Mouse (Mus musculus) forebrain, embryonic 13.5 days (tissue): ENCODE measurements around the gene Cse1l. TPM values are rescaled to one million over a fixed set of nuclear protein-coding genes. Genes with fewer than 3 reads are reported as not detected.

Experiments
- ATAC-seq: fragments of 200-750 bp; cut with Nextera tagmentation; 2 replicates; pipeline ENCODE4 v1.8.0; 2017
- H3K27ac ChIP-seq: fragments of 300-500 bp; sonication (generic); 2 replicates; pipeline ENCODE4 v1.5.1; 2015; ENCODE audit warnings: inconsistent platforms, mild to moderate bottlenecking, moderate library complexity
- H3K27me3 ChIP-seq: fragments of 300-500 bp; sonication (generic); 2 replicates; pipeline ENCODE4 v1.6.1; 2015; ENCODE audit warnings: mild to moderate bottlenecking, inconsistent platforms
- H3K36me3 ChIP-seq: fragments of 300-500 bp; sonication (generic); 2 replicates; pipeline ENCODE4 v1.6.1; 2015; ENCODE audit warnings: mild to moderate bottlenecking, inconsistent platforms; ENCODE audit not compliant: poor library complexity, severe bottlenecking
- H3K4me1 ChIP-seq: fragments of 300-500 bp; sonication (generic); 2 replicates; pipeline ENCODE4 v1.6.1; 2015; ENCODE audit warnings: inconsistent platforms
- H3K4me2 ChIP-seq: fragments of 300-500 bp; sonication (generic); 2 replicates; pipeline ENCODE4 v1.6.1; 2015; ENCODE audit warnings: inconsistent platforms, mild to moderate bottlenecking, moderate library complexity
- H3K4me3 ChIP-seq: fragments of 300-500 bp; sonication (generic); 2 replicates; pipeline ENCODE4 v1.5.1; 2015; ENCODE audit warnings: mild to moderate bottlenecking, inconsistent platforms
- H3K9ac ChIP-seq: fragments of 300-500 bp; sonication (generic); 2 replicates; pipeline ENCODE4 v1.6.1; 2015; ENCODE audit warnings: mild to moderate bottlenecking, inconsistent platforms
- H3K9me3 ChIP-seq: fragments of 300-500 bp; sonication (generic); replicated peaks from 2 replicates; pipeline ENCODE4 v1.6.1; 2016; ENCODE audit warnings: inconsistent platforms
- WGBS: fragments of 180-500 bp; shearing (Covaris S2); methylation state at CpG from one replicate; pipeline ENCODE4 v1.1.7; 2015; 5-methylcytosine and 5-hydroxymethylcytosine counted together
- polyA plus RNA-seq: library from polyadenylated mRNA; unstranded; fragments of >200 nt; fragmentation: Nextera tagmentation; extraction: Ambion mirVana; gene quantifications from 2 replicates; pipeline ENCODE4 v1.2.1, GENCODE M21; 2015

Cse1l gene
- polyA plus RNA-seq, 1 experiment from 2014 or later: 122 TPM

- 71% methylated on average over 10 of the region's 10 CpGs for WGBS
- no peak for ATAC-seq
Measured at GRCm38 (mm10) chr2:166885619-166886018, 20.2 kb upstream of the Cse1l start.

GRCm38 (mm10) chr2:166886231-166886630 is 19.6 kb upstream of the Cse1l start:
- Histone ChIP-seq H3K9ac (no peak overlapping the region), H3K4me3 (no peak overlapping the region), H3K4me2 (no peak overlapping the region), H3K27me3 (no peaks in the 10 kb centered on the region), H3K9me3 (no peaks in the 10 kb centered on the region), H3K27ac (no peak overlapping the region), H3K4me1 (0 out of 2 replicates have a peak, but pooled peaks cover 4% of the 10 kb centered on the region), H3K36me3 (peaks cover 17% of the 10 kb centered on the region)
- ATAC-seq: no peak
- 86% methylated on average over 3 of the region's 3 CpGs for WGBS

More at GRCm38 (mm10) chr2:166885619-166886018, 20.2 kb upstream of the Cse1l start:
- H3K4me3 ChIP-seq: no peak overlapping the region
- H3K4me2 ChIP-seq: no peak overlapping the region
- H3K36me3 ChIP-seq: peaks cover 19% of the 10 kb centered on the region
- H3K27me3 ChIP-seq: no peaks in the 10 kb centered on the region
- no peak overlapping the region for H3K9ac ChIP-seq
- H3K27ac ChIP-seq: no peak overlapping the region
- H3K9me3 ChIP-seq: no peaks in the 10 kb centered on the region
- H3K4me1 ChIP-seq: 0 out of 2 replicates have a peak, but pooled peaks cover 4% of the 10 kb centered on the region

- peaks cover 27% of the 10 kb centered on the region for H3K36me3 ChIP-seq
- no peak overlapping the region for H3K4me2 ChIP-seq
- no peak overlapping the region for H3K4me3 ChIP-seq
- no peak overlapping the region for H3K9ac ChIP-seq
- H3K27me3 ChIP-seq: no peaks in the 10 kb centered on the region
- H3K4me1 ChIP-seq: 0 out of 2 replicates have a peak, but pooled peaks cover 4% of the 10 kb centered on the region
- no peak for ATAC-seq
- no peak overlapping the region for H3K27ac ChIP-seq
- 22% methylated on average over 11 of the region's 11 CpGs for WGBS
- no peaks in the 10 kb centered on the region for H3K9me3 ChIP-seq
Measured at GRCm38 (mm10) chr2:166887816-166888215, 18.0 kb upstream of the Cse1l start.

GRCm38 (mm10) chr2:166891366-166891880 is 14.4 kb upstream of the Cse1l start:
- no peak overlapping the region for H3K27ac ChIP-seq
- H3K9ac ChIP-seq: no peak overlapping the region
- no peak overlapping the region for H3K4me3 ChIP-seq
- WGBS: 76% methylated on average over 9 of the region's 9 CpGs
- ATAC-seq: no peak
- no peaks in the 10 kb centered on the region for H3K9me3 ChIP-seq
- no peaks in the 10 kb centered on the region for H3K27me3 ChIP-seq
- H3K4me1 ChIP-seq: no peaks in the 10 kb centered on the region
- peaks cover 36% of the 10 kb centered on the region for H3K36me3 ChIP-seq
- no peak overlapping the region for H3K4me2 ChIP-seq

- no peaks in the 10 kb centered on the region for H3K4me1 ChIP-seq
- no peaks in the 10 kb centered on the region for H3K27me3 ChIP-seq
- WGBS: 94% methylated on average over 8 of the region's 8 CpGs
- H3K9ac ChIP-seq: no peak overlapping the region
- no peaks in the 10 kb centered on the region for H3K9me3 ChIP-seq
- H3K27ac ChIP-seq: no peak overlapping the region
- peaks cover 36% of the 10 kb centered on the region for H3K36me3 ChIP-seq
- no peak for ATAC-seq
- no peak overlapping the region for H3K4me2 ChIP-seq
- no peak overlapping the region for H3K4me3 ChIP-seq
Measured at GRCm38 (mm10) chr2:166892158-166892680, 13.6 kb upstream of the Cse1l start.

- no peak overlapping the region for H3K4me3 ChIP-seq
- H3K9ac ChIP-seq: no peak overlapping the region
- H3K4me2 ChIP-seq: no peak overlapping the region
- H3K4me1 ChIP-seq: no peaks in the 10 kb centered on the region
- H3K36me3 ChIP-seq: peaks cover 36% of the 10 kb centered on the region
- no peaks in the 10 kb centered on the region for H3K27me3 ChIP-seq
- H3K9me3 ChIP-seq: no peaks in the 10 kb centered on the region
- no peak for ATAC-seq
- 93% methylated on average over 5 of the region's 5 CpGs for WGBS
- H3K27ac ChIP-seq: no peak overlapping the region
Measured at GRCm38 (mm10) chr2:166893036-166893435, 12.8 kb upstream of the Cse1l start.

- peak overlapping the region; percentile 40; the same call in 1 of the 2 replicates for H3K27ac ChIP-seq
- H3K9me3 ChIP-seq: no peaks in the 10 kb centered on the region
- no peak overlapping the region for H3K4me2 ChIP-seq
- 74% methylated on average over 13 of the region's 13 CpGs for WGBS
- ATAC-seq: peak; percentile 62; the same call in 1 of the 2 replicates
- H3K36me3 ChIP-seq: peaks cover 30% of the 10 kb centered on the region
- no peak overlapping the region for H3K4me3 ChIP-seq
- H3K27me3 ChIP-seq: no peaks in the 10 kb centered on the region
- no peaks in the 10 kb centered on the region for H3K4me1 ChIP-seq
- H3K9ac ChIP-seq: no peak overlapping the region
Measured at GRCm38 (mm10) chr2:166896368-166896767, 9.5 kb upstream of the Cse1l start.

- ATAC-seq: no peak
- peaks cover 24% of the 10 kb centered on the region for H3K36me3 ChIP-seq
- H3K27me3 ChIP-seq: no peaks in the 10 kb centered on the region
- H3K9ac ChIP-seq: no peak overlapping the region
- H3K4me2 ChIP-seq: no peak overlapping the region
- 82% methylated on average over 12 of the region's 12 CpGs for WGBS
- no peak overlapping the region for H3K4me3 ChIP-seq
- H3K4me1 ChIP-seq: no peaks in the 10 kb centered on the region
- no peaks in the 10 kb centered on the region; the same call in 1 of the 2 replicates for H3K9me3 ChIP-seq
- H3K27ac ChIP-seq: peak overlapping the region; percentile 16; the same call in 1 of the 2 replicates
Measured at GRCm38 (mm10) chr2:166896974-166897373, 8.9 kb upstream of the Cse1l start.

GRCm38 (mm10) chr2:166899161-166899560 is 6.7 kb upstream of the Cse1l start:
- Histone ChIP-seq H3K4me2 (no peak overlapping the region), H3K9ac (no peak overlapping the region), H3K27me3 (no peaks in the 10 kb centered on the region), H3K9me3 (no peaks in the 10 kb centered on the region; the same call in 1 of the 2 replicates), H3K4me3 (no peak overlapping the region), H3K4me1 (no peaks in the 10 kb centered on the region), H3K27ac (no peak overlapping the region), H3K36me3 (peaks cover 8% of the 10 kb centered on the region)
- WGBS: 89% methylated on average over 2 of the region's 2 CpGs
- ATAC-seq: no peak

- no peaks in the 10 kb centered on the region for H3K27me3 ChIP-seq
- H3K4me2 ChIP-seq: no peak overlapping the region
- H3K36me3 ChIP-seq: peaks cover 2% of the 10 kb centered on the region
- H3K9me3 ChIP-seq: no peaks in the 10 kb centered on the region; the same call in 1 of the 2 replicates
- no peak overlapping the region for H3K9ac ChIP-seq
- ATAC-seq: no peak
- H3K4me3 ChIP-seq: no peak overlapping the region
- no peaks in the 10 kb centered on the region for H3K4me1 ChIP-seq
- WGBS: 80% methylated on average over 3 of the region's 3 CpGs
- no peak overlapping the region for H3K27ac ChIP-seq
Measured at GRCm38 (mm10) chr2:166899746-166900145, 6.1 kb upstream of the Cse1l start.

GRCm38 (mm10) chr2:166900792-166901505 is 4.9 kb upstream of the Cse1l start:
- Histone ChIP-seq H3K36me3 (no peaks in the 10 kb centered on the region), H3K4me3 (no peak overlapping the region), H3K27me3 (no peaks in the 10 kb centered on the region), H3K4me1 (no peaks in the 10 kb centered on the region), H3K9ac (no peak overlapping the region), H3K9me3 (no peaks in the 10 kb centered on the region; the same call in 1 of the 2 replicates), H3K4me2 (no peak overlapping the region), H3K27ac (no peak overlapping the region)
- no peak for ATAC-seq
- 84% methylated on average over 8 of the region's 8 CpGs for WGBS

- ATAC-seq: no peak
- no peak overlapping the region for H3K4me2 ChIP-seq
- H3K4me1 ChIP-seq: peaks cover 11% of the 10 kb centered on the region
- H3K27me3 ChIP-seq: no peaks in the 10 kb centered on the region
- no peak overlapping the region for H3K27ac ChIP-seq
- no peak overlapping the region for H3K9ac ChIP-seq
- no peak overlapping the region for H3K4me3 ChIP-seq
- 93% methylated on average over 6 of the region's 6 CpGs for WGBS
- no peaks in the 10 kb centered on the region; the same call in 1 of the 2 replicates for H3K9me3 ChIP-seq
- no peaks in the 10 kb centered on the region for H3K36me3 ChIP-seq
Measured at GRCm38 (mm10) chr2:166903719-166904282, 2.0 kb upstream of the Cse1l start.
